Mouse (Mus musculus): ENCODE results near the gene Lrrc7.

GRCm38 (mm10) chr3:158607065-158607464, 45.0 kb upstream of the Lrrc7 start:
- no peak for TF ChIP-seq CTCF (conservative IDR thresholded peaks at IDR 0.05 in 1 of 2, IDR thresholded peaks at IDR 0.05 in 1 of 2; ENCODE audit: low read depth in 2 of 2, low read length in 2 of 2)
- TF ChIP-seq USF1 (IDR thresholded peaks at IDR 0.05; ENCODE audit: low read depth, low read length) = no peak
- no peak for TF ChIP-seq MAFK (IDR thresholded peaks at IDR 0.05; ENCODE audit: insufficient replicate concordance, low read length)

All from CH12.LX (cell line).